Mouse (Mus musculus): ENCODE results near the gene Camkmt.

The Camkmt gene

GRCm38 (mm10) chr17:85091762-85092161 lies 1.4 kb downstream of the Camkmt start:
- DNase-seq, result no peak

- no peak for DNase-seq
These were observed 6.0 kb downstream of the Camkmt start for GRCm38 (mm10) chr17:85096396-85096795.

- DNase-seq, result no peak
These were observed 8.4 kb downstream of the Camkmt start for GRCm38 (mm10) chr17:85098677-85099323.

- no peak for DNase-seq
These were observed 9.9 kb downstream of the Camkmt start for GRCm38 (mm10) chr17:85100232-85100631.

GRCm38 (mm10) chr17:85101751-85102150 lies 11.4 kb downstream of the Camkmt start:
- no peak for DNase-seq

GRCm38 (mm10) chr17:85103310-85103709 lies 13.0 kb downstream of the Camkmt start:
- DNase-seq, result no peak

- no peak for DNase-seq
These were observed 20.3 kb downstream of the Camkmt start for GRCm38 (mm10) chr17:85110640-85111039.

GRCm38 (mm10) chr17:85113441-85113840 lies 23.1 kb downstream of the Camkmt start:
- DNase-seq, result no peak

GRCm38 (mm10) chr17:85116643-85117042 lies 26.3 kb downstream of the Camkmt start:
- DNase-seq, result peak; percentile 64 to 82

- no peak for DNase-seq
These were observed 48.0 kb downstream of the Camkmt start for GRCm38 (mm10) chr17:85138393-85138792.

- no peak for DNase-seq
These were observed 51.3 kb downstream of the Camkmt start for GRCm38 (mm10) chr17:85141621-85142020.

GRCm38 (mm10) chr17:85142495-85143111 lies 52.3 kb downstream of the Camkmt start:
- no peak for DNase-seq

- no peak for DNase-seq
These were observed 53.8 kb downstream of the Camkmt start for GRCm38 (mm10) chr17:85144141-85144540.

- no peak for DNase-seq
These were observed 58.0 kb downstream of the Camkmt start for GRCm38 (mm10) chr17:85148348-85148747.

- no peak for DNase-seq
These were observed 58.9 kb downstream of the Camkmt start for GRCm38 (mm10) chr17:85149211-85149738.

- no peak for DNase-seq
These were observed 60.9 kb downstream of the Camkmt start for GRCm38 (mm10) chr17:85151264-85151663.

- DNase-seq, result peak in 1 of 2 experiments; percentile 13
These were observed 67.8 kb downstream of the Camkmt start for GRCm38 (mm10) chr17:85158202-85158601.

- DNase-seq, result no peak
These were observed 69.2 kb downstream of the Camkmt start for GRCm38 (mm10) chr17:85159526-85159925.

GRCm38 (mm10) chr17:85160786-85161185 lies 70.4 kb downstream of the Camkmt start:
- DNase-seq, result no peak

GRCm38 (mm10) chr17:85162569-85163271 lies 72.4 kb downstream of the Camkmt start:
- DNase-seq, result no peak

- DNase-seq, result no peak
These were observed 72.9 kb downstream of the Camkmt start for GRCm38 (mm10) chr17:85163272-85163610.

GRCm38 (mm10) chr17:85168761-85169160 lies 78.4 kb downstream of the Camkmt start:
- DNase-seq, result no peak

- no peak for DNase-seq
These were observed 80.3 kb downstream of the Camkmt start for GRCm38 (mm10) chr17:85170541-85171255.

All from cerebellum, postnatal 25 days (tissue).